Mouse (Mus musculus) limb, embryonic 14.5 days (tissue): Measurements from ENCODE around the gene Ptgfrn. TPM values are rescaled to one million over a fixed set of nuclear protein-coding genes. Genes with fewer than 3 reads are reported as not detected.

ENCODE experiments used
- ATAC-seq: fragments of 200-750 bp; cut with Nextera tagmentation; 2 replicates; pipeline ENCODE4 v1.8.0; 2017; ENCODE audit warnings: low read depth, moderate number of reproducible peaks, moderate TSS enrichment; ENCODE audit not compliant: low FRiP score
- DNase-seq: peaks from one replicate; pipeline ENCODE4 v3.0.0-alpha.2; 2015; ENCODE audit warnings: low spot score
- H3K27ac ChIP-seq: fragments of 300-500 bp; sonication (generic); replicated peaks from 2 replicates; pipeline ENCODE4 v1.5.1; 2014; ENCODE audit warnings: low read depth, mild to moderate bottlenecking, low read length, moderate library complexity, mixed read lengths
- H3K27me3 ChIP-seq: fragments of 300-500 bp; sonication (generic); 2 replicates; pipeline ENCODE4 v1.6.1; 2014; ENCODE audit warnings: low read length, mixed read lengths; ENCODE audit not compliant: control insufficient read depth, insufficient read depth
- H3K36me3 ChIP-seq: fragments of 300-500 bp; sonication (generic); 2 replicates; pipeline ENCODE4 v1.6.1; 2014; ENCODE audit warnings: mild to moderate bottlenecking, low read length, moderate library complexity, mixed read lengths; ENCODE audit not compliant: control insufficient read depth, insufficient read depth
- H3K4me1 ChIP-seq: fragments of 300-500 bp; sonication (generic); 2 replicates; pipeline ENCODE4 v1.6.1; 2014; ENCODE audit warnings: antibody characterized with exemption, low read length, mixed read lengths; ENCODE audit not compliant: control insufficient read depth, insufficient read depth
- H3K4me2 ChIP-seq: fragments of 300-500 bp; sonication (generic); replicated peaks from 2 replicates; pipeline ENCODE4 v1.6.1; 2014; ENCODE audit warnings: low read depth, mild to moderate bottlenecking, low read length, moderate library complexity; ENCODE audit not compliant: severe bottlenecking
- H3K4me3 ChIP-seq: fragments of 300-500 bp; sonication (generic); replicated peaks from 2 replicates; pipeline ENCODE4 v1.5.1; 2014; ENCODE audit warnings: low read length
- H3K9ac ChIP-seq: fragments of 300-500 bp; sonication (generic); 2 replicates; pipeline ENCODE4 v1.6.1; 2014; ENCODE audit warnings: mild to moderate bottlenecking, low read depth, low read length, moderate library complexity; ENCODE audit not compliant: severe bottlenecking
- H3K9me3 ChIP-seq: fragments of 300-500 bp; sonication (generic); 2 replicates; pipeline ENCODE4 v1.6.1; 2016; ENCODE audit warnings: low read length; ENCODE audit not compliant: control insufficient read depth
- POLR2A ChIP-seq: fragments of 200-500 bp; IDR thresholded peaks from 2 replicates; pipeline ENCODE4 v1.8.0; 2012; ENCODE audit warnings: inconsistent platforms, mild to moderate bottlenecking, moderate library complexity, borderline replicate concordance; ENCODE audit not compliant: insufficient read depth, insufficient read length; ENCODE audit errors: extremely low read depth
- WGBS: fragments of 180-500 bp; shearing (Covaris S2); extraction: QIAGEN DNeasy Blood & Tissue Kit; methylation state at CpG from one replicate; pipeline ENCODE4 v1.1.7; 2014; 5-methylcytosine and 5-hydroxymethylcytosine counted together
- polyA plus RNA-seq, 2 experiments: library from polyadenylated mRNA; depleted of rRNA in 1 of 2; stranded (reverse) in 1 of 2; unstranded in 1 of 2; fragments of >200 nt; fragmentation: Nextera tagmentation in 1 of 2; extraction: Ambion mirVana in 1 of 2; gene quantifications; 2 replicates each; pipeline versions ENCODE4 v1.2.1 to v1.2.3; 2012 to 2014

The Ptgfrn gene
- polyA plus RNA-seq (2012; rRNA removed) (44.5 and 46.1 TPM in 2 replicates), polyA plus RNA-seq (2014; fragmentation: Nextera tagmentation; extraction: Ambion mirVana) (10.7 and 11.5 TPM in 2 replicates)

- Histone ChIP-seq H3K9me3 (no peaks in the 10 kb centered on the region), H3K9ac (peak within 1 kb of the TSS; percentile 87), H3K4me2 (peak within 1 kb of the TSS; percentile 79), H3K36me3 (no peaks in the 10 kb centered on the region), H3K4me3 (peak within 1 kb of the TSS; percentile 69), H3K4me1 (peaks cover 16% of the 10 kb centered on the region), H3K27ac (peak within 1 kb of the TSS; percentile 89), H3K27me3 (no peaks in the 10 kb centered on the region)
- DNase-seq (peak; percentile 83), ATAC-seq (peak; percentile 82)
- WGBS = 1% methylated on average over 33 of the region's 81 CpGs
- TF ChIP-seq POLR2A = no peak
Measured at GRCm38 (mm10) chr3:101110043-101110837, at the start of gene Ptgfrn. Ptgfrn (minus strand) TSS chr3:101110278.

GRCm38 (mm10) chr3:101159701-101160100, 49.6 kb upstream of the Ptgfrn start:
- peaks cover 37% of the 10 kb centered on the region for H3K4me1 ChIP-seq
- no peak overlapping the region for H3K4me2 ChIP-seq
- DNase-seq (no peak), ATAC-seq (no peak)
- no peaks in the 10 kb centered on the region for H3K27me3 ChIP-seq
- H3K9me3 ChIP-seq = no peaks in the 10 kb centered on the region
- no peak overlapping the region for H3K4me3 ChIP-seq
- no peaks in the 10 kb centered on the region for H3K36me3 ChIP-seq
- no peak overlapping the region for H3K27ac ChIP-seq
- no peak overlapping the region for H3K9ac ChIP-seq
- TF ChIP-seq POLR2A = no peak
- 80% methylated on average over 4 of the region's 4 CpGs for WGBS

GRCm38 (mm10) chr3:101154067-101154466, 44.0 kb upstream of the Ptgfrn start:
- ATAC-seq = no peak
- 80% methylated on average over 1 of the region's 1 CpGs for WGBS
- no peak for DNase-seq
- Histone ChIP-seq H3K4me3 (no peak overlapping the region), H3K9ac (no peak overlapping the region), H3K27me3 (no peaks in the 10 kb centered on the region), H3K36me3 (no peaks in the 10 kb centered on the region), H3K27ac (no peak overlapping the region), H3K4me2 (no peak overlapping the region), H3K9me3 (no peaks in the 10 kb centered on the region), H3K4me1 (peaks cover 4% of the 10 kb centered on the region)
- no peak for TF ChIP-seq POLR2A

- Histone ChIP-seq H3K9ac (no peak overlapping the region), H3K36me3 (no peaks in the 10 kb centered on the region), H3K27me3 (no peaks in the 10 kb centered on the region), H3K4me3 (no peak overlapping the region), H3K27ac (no peak overlapping the region), H3K4me1 (peaks cover 4% of the 10 kb centered on the region), H3K9me3 (no peaks in the 10 kb centered on the region), H3K4me2 (no peak overlapping the region)
- ATAC-seq (no peak), DNase-seq (no peak)
- 76% methylated on average over 3 of the region's 3 CpGs for WGBS
- TF ChIP-seq POLR2A = no peak
Measured at GRCm38 (mm10) chr3:101153341-101153740, 43.3 kb upstream of the Ptgfrn start.

- WGBS = 74% methylated on average over 7 of the region's 7 CpGs
- H3K27ac ChIP-seq = no peak overlapping the region
- no peak for DNase-seq
Measured at GRCm38 (mm10) chr3:101146126-101146772, 36.2 kb upstream of the Ptgfrn start.

More at GRCm38 (mm10) chr3:101146126-101146772, 36.2 kb upstream of the Ptgfrn start:
- no peak for TF ChIP-seq POLR2A
- no peak overlapping the region for H3K4me2 ChIP-seq
- peaks cover 26% of the 10 kb centered on the region for H3K4me1 ChIP-seq
- ATAC-seq = no peak
- no peaks in the 10 kb centered on the region for H3K9me3 ChIP-seq
- H3K36me3 ChIP-seq = no peaks in the 10 kb centered on the region
- no peak overlapping the region for H3K4me3 ChIP-seq
- H3K9ac ChIP-seq = no peak overlapping the region
- H3K27me3 ChIP-seq = no peaks in the 10 kb centered on the region
